Mouse (Mus musculus) megakaryocyte progenitor cell, adult 5-6 weeks (primary cell): Measurements from ENCODE around the gene Oxld1. TPM values are rescaled to one million over a fixed set of nuclear protein-coding genes. Genes with fewer than 3 reads are reported as not detected.
A peak's percentile ranks its signal among the peaks of the same experiment; 100 is the strongest.

Experiments used
- ATAC-seq: replicated peaks from 2 replicates; pipeline ENCODE4 v1.8.0; 2016; ENCODE audit warnings: mild to moderate bottlenecking, moderate TSS enrichment, inconsistent platforms; ENCODE audit not compliant: poor library complexity
- total RNA-seq, 2 experiments: library from RNA; stranded (forward) in 1 of 2; stranded (reverse) in 1 of 2; fragments of 157-497, 149-512 nt in 1 of 2; fragments of 200-1000 nt in 1 of 2; gene quantifications; 2 replicates each; pipeline versions ENCODE4 v1.2.3 to v1.2.4; 2015 to 2017

Gene Oxld1
- 10.4 and 10.7 TPM in 2 replicates for total RNA-seq (2015)
- 9.7 and 14.8 TPM in 2 replicates for total RNA-seq (2017)

GRCm38 (mm10) chr11:120457772-120458751 lies at the start of gene Oxld1, which contains the start of gene Ccdc137:
Gene Oxld1, minus strand, starts transcription at chr11:120458068.
Gene Ccdc137, plus strand, starts transcription at chr11:120458115.
- ATAC-seq = peak; percentile 92

DNA sequence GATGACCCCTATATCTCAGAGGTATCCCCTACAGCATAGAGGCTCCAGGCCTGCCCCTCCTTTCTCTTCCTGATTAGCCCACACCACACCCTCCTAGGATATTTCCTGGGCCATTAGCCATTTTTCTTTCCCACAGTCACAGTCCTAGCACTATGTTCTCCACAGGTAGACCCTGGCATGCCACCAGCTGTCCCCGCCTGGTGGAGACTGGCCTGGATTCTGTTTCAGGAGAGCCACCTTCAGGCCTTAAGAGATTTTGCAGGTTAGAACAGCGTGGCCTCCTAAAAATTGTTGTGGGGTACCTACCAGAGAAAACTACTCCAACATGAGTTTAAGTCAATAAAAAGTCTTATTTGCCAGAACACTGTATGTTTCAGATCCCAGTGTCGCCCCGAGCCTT lies 49.0 kb upstream of the Oxld1 start:
- ATAC-seq = peak; percentile 63

GRCm38 (mm10) chr11:120505661-120506060 lies 47.8 kb upstream of the Oxld1 start:
- no peak for ATAC-seq

DNA sequence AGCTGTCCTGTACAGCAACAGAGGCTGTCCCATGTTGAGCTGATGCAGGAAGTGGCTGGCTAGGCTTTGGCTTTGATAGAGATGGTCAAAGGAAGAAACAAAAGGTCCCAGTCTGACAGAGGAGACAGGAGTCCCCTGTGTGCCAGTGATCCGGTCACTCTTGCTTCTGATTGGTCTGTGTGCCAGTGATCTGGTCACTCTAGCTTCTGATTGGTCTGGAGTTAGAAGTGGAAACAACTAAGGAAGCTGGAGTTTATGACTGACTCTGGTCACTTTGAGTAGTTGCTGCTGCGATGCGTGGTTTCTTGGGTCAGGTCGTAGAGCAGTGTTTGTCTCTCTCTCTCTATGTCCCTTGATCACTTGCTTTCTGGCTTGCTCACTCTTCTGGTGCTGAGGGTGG lies 43.8 kb upstream of the Oxld1 start:
- no peak for ATAC-seq

DNA sequence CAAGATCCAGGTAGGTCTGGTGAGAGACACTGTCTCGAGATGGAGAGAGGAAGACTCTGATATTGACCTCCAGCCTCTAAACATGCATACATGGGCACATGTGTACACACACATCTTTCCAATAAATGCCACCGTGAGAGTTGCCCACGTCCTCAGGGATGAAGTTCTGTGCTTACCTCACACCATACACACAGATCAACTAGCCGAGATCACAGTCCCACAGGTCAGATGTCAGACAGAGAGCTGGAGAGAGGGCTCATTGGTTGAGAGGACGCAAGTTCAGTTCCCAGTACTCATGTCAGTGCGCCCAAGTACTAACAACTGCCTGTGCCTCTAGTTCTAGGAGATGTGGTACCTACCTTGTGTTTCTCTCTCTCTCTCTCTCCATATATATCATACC lies 43.1 kb upstream of the Oxld1 start:
- no peak for ATAC-seq

DNA sequence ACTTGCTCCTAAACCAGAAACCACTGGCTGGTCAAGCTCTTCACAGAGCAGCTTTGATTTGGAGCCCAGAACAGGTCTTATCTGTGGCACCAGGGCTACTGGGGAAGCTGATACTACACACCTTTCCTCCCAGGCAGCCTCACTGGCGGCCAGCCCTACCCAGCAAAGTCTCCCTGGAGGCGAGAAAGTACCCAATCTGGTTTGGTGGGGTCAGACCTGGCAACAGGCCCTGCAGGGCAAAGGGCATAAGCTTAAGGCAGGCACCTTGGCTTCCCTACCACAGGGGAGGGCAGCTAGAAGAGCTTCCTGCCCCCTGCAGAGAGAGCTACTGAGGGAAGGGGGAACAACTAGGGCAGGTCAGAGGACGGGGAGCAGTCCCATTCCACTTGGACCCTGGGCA lies 42.5 kb upstream of the Oxld1 start:
- ATAC-seq = no peak

GRCm38 (mm10) chr11:120499894-120500293 lies 42.0 kb upstream of the Oxld1 start:
- ATAC-seq = no peak

GRCm38 (mm10) chr11:120498891-120499290 lies 41.0 kb upstream of the Oxld1 start:
- no peak for ATAC-seq

- no peak for ATAC-seq
Measured at GRCm38 (mm10) chr11:120498226-120498625, 40.4 kb upstream of the Oxld1 start.

DNA sequence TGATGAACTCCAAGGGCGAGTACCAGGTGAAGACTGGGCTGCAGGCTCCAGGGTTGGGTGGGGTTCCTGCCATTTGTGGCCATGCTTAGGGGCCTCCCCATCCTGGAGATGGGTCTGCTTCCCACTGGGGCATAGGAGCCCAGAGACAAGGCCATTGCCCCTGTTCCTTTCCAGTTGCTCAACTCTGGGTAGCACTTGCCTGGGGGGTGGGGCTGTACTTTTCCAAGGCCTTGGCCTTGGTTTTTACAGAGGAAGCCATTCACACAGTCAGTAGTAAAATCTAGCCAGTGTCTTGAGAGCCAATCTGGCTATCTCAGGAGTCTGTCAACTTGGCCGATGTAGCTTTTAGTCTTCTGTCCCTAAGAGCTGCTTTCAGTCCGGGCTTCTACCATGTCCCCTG lies 39.6 kb upstream of the Oxld1 start:
- no peak for ATAC-seq

DNA sequence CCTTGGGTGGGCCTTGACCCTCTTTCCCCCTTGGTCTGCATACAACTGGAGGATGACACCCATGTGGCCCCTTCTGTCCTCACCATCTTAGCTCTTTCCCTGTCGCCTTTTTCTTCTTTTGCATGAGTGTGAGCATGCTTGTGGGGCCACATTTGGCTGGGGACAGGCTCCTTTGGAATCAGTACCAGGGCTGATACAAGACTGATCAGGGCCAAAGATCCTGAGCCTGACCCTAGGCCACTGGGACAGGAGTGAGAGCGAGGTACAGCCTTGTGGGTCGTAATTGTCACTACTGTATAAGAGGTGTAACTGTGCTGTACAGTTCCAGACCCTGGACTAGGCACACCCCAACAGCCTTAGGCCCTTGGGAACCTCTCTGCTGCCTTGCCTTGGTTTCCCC lies 36.0 kb upstream of the Oxld1 start:
- no peak for ATAC-seq

GRCm38 (mm10) chr11:120493351-120493750 lies 35.5 kb upstream of the Oxld1 start:
- no peak for ATAC-seq

DNA sequence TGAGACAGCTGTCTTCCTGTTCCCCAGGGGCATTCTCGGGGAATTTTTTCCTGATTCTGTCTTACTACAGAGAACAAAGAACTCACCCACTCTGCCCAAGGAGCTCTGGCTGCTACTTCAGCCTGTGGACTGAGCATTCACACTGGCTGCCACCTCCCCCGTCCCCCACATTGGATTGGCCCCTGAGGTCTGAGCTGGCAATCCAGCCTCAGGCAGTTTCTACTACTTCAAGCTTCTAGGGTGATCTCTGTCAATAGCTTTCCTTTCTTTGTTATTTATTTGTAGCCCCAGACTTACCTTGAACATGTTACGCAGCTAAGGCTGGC lies 35.0 kb upstream of the Oxld1 start:
- no peak for ATAC-seq

GRCm38 (mm10) chr11:120492024-120492877 lies 34.4 kb upstream of the Oxld1 start:
- peak; percentile 44 for ATAC-seq

DNA sequence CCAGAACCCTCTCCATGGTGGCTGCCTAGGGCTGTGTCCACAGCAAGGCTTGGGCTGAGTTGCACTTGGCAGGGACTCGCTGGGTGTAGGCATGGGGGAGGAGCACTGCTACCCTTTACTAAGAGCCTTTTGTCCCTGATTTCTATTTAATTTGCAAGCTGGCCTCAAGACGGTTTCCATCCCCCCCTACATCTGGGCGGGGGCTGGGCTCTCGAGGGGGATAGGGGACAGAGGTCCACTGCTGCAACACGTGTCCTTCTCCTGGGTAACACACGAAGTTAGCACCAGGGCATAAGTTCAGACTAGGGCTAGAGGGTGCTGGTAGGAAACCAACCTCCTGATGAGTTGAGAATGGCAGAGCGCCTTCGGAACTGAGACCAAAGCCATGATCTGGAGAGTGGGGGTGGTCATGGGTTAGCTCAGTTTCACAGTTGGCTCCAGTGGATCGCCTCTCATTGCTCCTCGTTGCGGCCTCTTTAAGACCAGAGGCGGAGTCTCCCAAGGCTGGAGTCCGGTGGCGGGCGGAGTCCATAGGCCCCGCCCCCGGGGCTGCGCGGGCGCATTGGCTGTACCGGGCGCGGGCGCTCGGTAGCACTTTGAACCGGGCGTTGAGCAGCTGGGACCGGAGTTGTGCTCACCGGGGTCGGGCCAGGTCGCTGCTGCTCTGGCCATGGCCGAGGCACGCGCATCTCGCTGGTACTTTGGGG lies 33.6 kb upstream of the Oxld1 start, which contains the start of gene Slc25a10:
Slc25a10 (plus strand) TSS at position 524 of the 707 bp plus-strand sequence.
- peak; percentile 53 for ATAC-seq

GRCm38 (mm10) chr11:120490291-120491046 lies 32.6 kb upstream of the Oxld1 start:
- ATAC-seq = no peak

- peak; percentile 59 for ATAC-seq
Measured at GRCm38 (mm10) chr11:120489054-120489761, 31.3 kb upstream of the Oxld1 start.

GRCm38 (mm10) chr11:120488516-120488915 lies 30.6 kb upstream of the Oxld1 start:
- no peak for ATAC-seq

GRCm38 (mm10) chr11:120485251-120485650 lies 27.4 kb upstream of the Oxld1 start:
- ATAC-seq = no peak
